Mouse (Mus musculus): ENCODE measurements around the gene Ect2l. TPM values are rescaled to one million over a fixed set of nuclear protein-coding genes. Genes with fewer than 3 reads are reported as not detected.

The Ect2l gene
- polyA plus RNA-seq (2012; rRNA removed) = 1.0 and 1.1 TPM in 2 replicates

GRCm38 (mm10) chr10:18210726-18211125 lies at the start of gene Ect2l:
Ect2l (minus strand) TSS chr10:18210890.

GRCm38 (mm10) chr10:18234560-18235401 lies 24.1 kb upstream of the Ect2l start, which contains the start of gene Ccdc28a:
Ccdc28a (minus strand) TSS chr10:18234998.

Other genes starting within 250 kb of the Ect2l start
- gene Abracl, start 187.6 kb downstream of the Ect2l start, polyA plus RNA-seq (2012; rRNA removed) = 3.1 and 4.1 TPM in 2 replicates
- 55.1 and 75.5 TPM in 2 replicates for gene Reps1, start 155.0 kb downstream of the Ect2l start, polyA plus RNA-seq (2012; rRNA removed)
- 13.0 and 17.6 TPM in 2 replicates for gene Ccdc28a, start 24.1 kb upstream of the Ect2l start, polyA plus RNA-seq (2012; rRNA removed)
- gene Nhsl1, start 108.1 kb upstream of the Ect2l start, polyA plus RNA-seq (2012; rRNA removed) = 5.2 and 5.6 TPM in 2 replicates